Mouse (Mus musculus) CD8-positive naive resting alpha-beta T cell, adult 2 months (primary cell): Measurements from ENCODE around the gene Stx1a.

Experiments
- DNase-seq, 2 experiments: peaks; one replicate each; pipeline ENCODE4 v3.0.0; 2022; ENCODE audit warnings: low read depth in 2 of 2, low spot score in 2 of 2

Gene Stx1a

GRCm38 (mm10) chr5:135023344-135024173 is at the start of gene Stx1a:
Gene Stx1a (plus strand): TSS chr5:135023482.
- DNase-seq = peak; percentile 74 to 80

- DNase-seq = no peak
These were observed 49.8 kb upstream of the Stx1a start for GRCm38 (mm10) chr5:134973526-134973925.

- DNase-seq = no peak
These were observed 49.0 kb upstream of the Stx1a start for GRCm38 (mm10) chr5:134974294-134974693.

- no peak for DNase-seq
These were observed 48.4 kb upstream of the Stx1a start for GRCm38 (mm10) chr5:134974921-134975320.

GRCm38 (mm10) chr5:134976164-134976563 is 47.1 kb upstream of the Stx1a start:
- DNase-seq = no peak

GRCm38 (mm10) chr5:134976577-134977250 is 46.6 kb upstream of the Stx1a start:
- DNase-seq = no peak

- DNase-seq = no peak
These were observed 45.4 kb upstream of the Stx1a start for GRCm38 (mm10) chr5:134977837-134978236.

- no peak for DNase-seq
These were observed 42.1 kb upstream of the Stx1a start for GRCm38 (mm10) chr5:134981149-134981548.

- DNase-seq = no peak
These were observed 40.2 kb upstream of the Stx1a start for GRCm38 (mm10) chr5:134983111-134983510.

- no peak for DNase-seq
These were observed 39.5 kb upstream of the Stx1a start for GRCm38 (mm10) chr5:134983771-134984170.

GRCm38 (mm10) chr5:134985633-134986297 is 37.5 kb upstream of the Stx1a start, which contains the start of gene Cldn3:
Gene Cldn3 (plus strand): TSS chr5:134986214.
- no peak for DNase-seq

GRCm38 (mm10) chr5:134986298-134987268 is 36.7 kb upstream of the Stx1a start:
- no peak for DNase-seq

- DNase-seq = no peak
These were observed 34.1 kb upstream of the Stx1a start for GRCm38 (mm10) chr5:134989166-134989565.

GRCm38 (mm10) chr5:134989741-134990140 is 33.5 kb upstream of the Stx1a start:
- no peak for DNase-seq

GRCm38 (mm10) chr5:134992566-134992965 is 30.7 kb upstream of the Stx1a start:
- no peak for DNase-seq

- DNase-seq = no peak
These were observed 24.9 kb upstream of the Stx1a start for GRCm38 (mm10) chr5:134998359-134998758.

GRCm38 (mm10) chr5:134999797-135000196 is 23.5 kb upstream of the Stx1a start:
- no peak for DNase-seq

- no peak for DNase-seq
These were observed 22.5 kb upstream of the Stx1a start for GRCm38 (mm10) chr5:135000751-135001150.

GRCm38 (mm10) chr5:135001309-135001708 is 22.0 kb upstream of the Stx1a start:
- DNase-seq = peak in 1 of 2 experiments; percentile 21

GRCm38 (mm10) chr5:135002151-135002550 is 21.1 kb upstream of the Stx1a start:
- no peak for DNase-seq
